Mouse (Mus musculus) myocyte (in vitro differentiated cells): Measurements from ENCODE around the gene Tgm6.

ENCODE experiments used
- MAX ChIP-seq: IDR thresholded peaks from one replicate; pipeline ENCODE4 v1.6.1; 2011; ENCODE audit warnings: low read depth, mild to moderate bottlenecking, control low read depth
- MYOD1 ChIP-seq, 3 experiments: IDR thresholded peaks; one replicate each; pipeline ENCODE4 v1.6.1; 2011; ENCODE audit warnings: control low read depth in 2 of 3, low read depth in 2 of 3, mild to moderate bottlenecking in 2 of 3, moderate library complexity in 1 of 3; ENCODE audit not compliant: insufficient read length in 2 of 3, control insufficient read depth in 1 of 3
- MYOG ChIP-seq, 3 experiments: IDR thresholded peaks; one replicate each; pipeline ENCODE4 v1.6.1; 2011; ENCODE audit warnings: control low read depth in 2 of 3, low read depth in 2 of 3, mild to moderate bottlenecking in 2 of 3; ENCODE audit not compliant: insufficient read length in 2 of 3, control insufficient read depth in 1 of 3, insufficient read depth in 1 of 3
- POLR2A ChIP-seq: IDR thresholded peaks from one replicate; pipeline ENCODE4 v1.6.1; 2011; ENCODE audit warnings: low read depth, mild to moderate bottlenecking, control low read depth, moderate library complexity; ENCODE audit not compliant: insufficient read length
- POLR2AphosphoS2 ChIP-seq: IDR thresholded peaks from one replicate; pipeline ENCODE4 v1.6.1; 2011; ENCODE audit warnings: low read depth, control low read depth; ENCODE audit not compliant: insufficient read length
- REST ChIP-seq: IDR thresholded peaks from one replicate; pipeline ENCODE4 v1.6.1; 2011; ENCODE audit warnings: mild to moderate bottlenecking, control low read depth, moderate library complexity; ENCODE audit not compliant: insufficient read depth, insufficient read length
- SRF ChIP-seq: IDR thresholded peaks from one replicate; pipeline ENCODE4 v1.6.1; 2011; ENCODE audit warnings: low read depth; ENCODE audit not compliant: control insufficient read depth, insufficient read length
- TCF12 ChIP-seq: IDR thresholded peaks from one replicate; pipeline ENCODE4 v1.6.1; 2011; ENCODE audit warnings: mild to moderate bottlenecking, control low read depth; ENCODE audit not compliant: poor library complexity, insufficient read depth, severe bottlenecking
- USF1 ChIP-seq: IDR thresholded peaks from one replicate; pipeline ENCODE4 v1.6.1; 2011; ENCODE audit warnings: low read depth, mild to moderate bottlenecking, control low read depth, moderate library complexity

DNA sequence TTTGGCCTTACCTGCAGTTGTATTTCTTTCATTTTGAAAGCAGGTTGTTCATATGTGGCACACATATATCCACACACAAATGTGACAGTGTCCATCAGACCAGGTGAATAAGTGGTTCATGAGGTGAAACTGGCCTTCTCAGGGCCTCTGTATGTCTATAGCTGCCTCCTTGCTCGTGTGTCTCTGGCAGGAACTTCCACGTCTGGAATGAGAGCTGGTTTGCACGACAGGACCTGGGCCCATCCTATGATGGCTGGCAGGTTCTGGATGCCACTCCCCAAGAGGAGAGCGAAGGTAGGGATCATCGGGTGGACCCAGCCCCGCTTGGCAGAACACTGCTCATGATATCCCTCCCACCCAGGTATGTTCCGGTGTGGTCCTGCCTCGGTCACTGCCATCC, 30.8 kb downstream of the Tgm6 start:
- TF ChIP-seq SRF = no peak
- no peak for TF ChIP-seq USF1
- no peak for TF ChIP-seq POLR2A
- no peak for TF ChIP-seq POLR2AphosphoS2
- no peak for TF ChIP-seq MYOD1 (IDR thresholded peaks at IDR 0.05; ENCODE audit: control insufficient read depth in 1 of 3, insufficient read length in 2 of 3, low read depth in 2 of 3)
- TF ChIP-seq MAX = no peak
- no peak for TF ChIP-seq MYOG (IDR thresholded peaks at IDR 0.05; ENCODE audit: control insufficient read depth in 1 of 3, insufficient read depth in 1 of 3, insufficient read length in 2 of 3, low read depth in 2 of 3)
- no peak for TF ChIP-seq TCF12
- TF ChIP-seq REST = no peak
